Mouse (Mus musculus) embryonic facial prominence, embryonic 11.5 days (tissue): ENCODE results near the gene Taf13. TPM values are rescaled to one million over a fixed set of nuclear protein-coding genes. Genes with fewer than 3 reads are reported as not detected.

Source experiments
- ATAC-seq: fragments of 200-750 bp; cut with Nextera tagmentation; replicated peaks from 2 replicates; pipeline ENCODE4 v1.8.0; 2017; ENCODE audit warnings: low read depth; ENCODE audit not compliant: insufficient number of reproducible peaks, low FRiP score, low TSS enrichment
- DNase-seq: peaks from one replicate; pipeline ENCODE4 v3.0.0-alpha.2; 2015; ENCODE audit warnings: low spot score
- H3K27ac ChIP-seq: fragments of 300-500 bp; sonication (generic); replicated peaks from 2 replicates; pipeline ENCODE4 v1.5.1; 2014; ENCODE audit warnings: mild to moderate bottlenecking, low read depth, low read length, control low read depth
- H3K27me3 ChIP-seq: fragments of 300-500 bp; sonication (generic); 2 replicates; pipeline ENCODE4 v1.6.1; 2014; ENCODE audit warnings: mild to moderate bottlenecking, low read length, moderate library complexity, mixed read lengths; ENCODE audit not compliant: control insufficient read depth, insufficient read depth
- H3K36me3 ChIP-seq: fragments of 300-500 bp; sonication (generic); replicated peaks from 2 replicates; pipeline ENCODE4 v1.6.1; 2014; ENCODE audit warnings: low read depth, mild to moderate bottlenecking, low read length, moderate library complexity, mixed read lengths; ENCODE audit not compliant: control insufficient read depth, insufficient read depth
- H3K4me1 ChIP-seq: fragments of 300-500 bp; sonication (generic); 2 replicates; pipeline ENCODE4 v1.6.1; 2014; ENCODE audit warnings: low read length, mixed read lengths; ENCODE audit not compliant: control insufficient read depth, insufficient read depth
- H3K4me2 ChIP-seq: fragments of 300-500 bp; sonication (generic); 2 replicates; pipeline ENCODE4 v1.6.1; 2014; ENCODE audit warnings: low read depth, mild to moderate bottlenecking, control low read depth, low read length, moderate library complexity
- H3K4me3 ChIP-seq: fragments of 300-500 bp; sonication (generic); 2 replicates; pipeline ENCODE4 v1.5.1; 2014; ENCODE audit warnings: low read depth, low read length, control low read depth
- H3K9ac ChIP-seq: fragments of 300-500 bp; sonication (generic); replicated peaks from 2 replicates; pipeline ENCODE4 v1.6.1; 2014; ENCODE audit warnings: mild to moderate bottlenecking, control low read depth, low read length
- H3K9me3 ChIP-seq: fragments of 300-500 bp; sonication (generic); replicated peaks from 2 replicates; pipeline ENCODE4 v1.6.1; 2016; ENCODE audit warnings: mild to moderate bottlenecking, low read length, inconsistent platforms, mixed read lengths; ENCODE audit not compliant: control insufficient read depth
- WGBS: fragments of 180-500 bp; shearing (Covaris S2); extraction: QIAGEN DNeasy Blood & Tissue Kit; methylation state at CpG from one replicate; pipeline ENCODE4 v1.1.7; 2014; 5-methylcytosine and 5-hydroxymethylcytosine counted together
- polyA plus RNA-seq: library from polyadenylated mRNA; unstranded; fragments of >200 nt; fragmentation: Nextera tagmentation; extraction: Ambion mirVana; gene quantifications from 2 replicates; pipeline ENCODE4 v1.2.1, GENCODE M21; 2014

The Taf13 gene
- polyA plus RNA-seq = 64.1 and 70.3 TPM in 2 replicates

GRCm38 (mm10) chr3:108571443-108572294, at the start of gene Taf13:
Gene Taf13 (plus strand): TSS chr3:108571698.
- H3K9ac ChIP-seq = peak within 1 kb of the TSS; percentile 66
- DNase-seq = peak; percentile 98
- H3K27ac ChIP-seq = no peak within 1 kb of the TSS
- no peaks in the 10 kb centered on the region for H3K9me3 ChIP-seq
- no peaks in the 10 kb centered on the region for H3K27me3 ChIP-seq
- 2% methylated on average over 42 of the region's 42 CpGs for WGBS
- peak; percentile 97 for ATAC-seq
- peak within 1 kb of the TSS; percentile 41 for H3K4me2 ChIP-seq
- H3K4me1 ChIP-seq = no peaks in the 10 kb centered on the region
- H3K36me3 ChIP-seq = no peaks in the 10 kb centered on the region
- H3K4me3 ChIP-seq = peak within 1 kb of the TSS; percentile 54

- no peaks in the 10 kb centered on the region for H3K4me1 ChIP-seq
- ATAC-seq = no peak
- H3K36me3 ChIP-seq = no peaks in the 10 kb centered on the region
- H3K9me3 ChIP-seq = no peaks in the 10 kb centered on the region
- no peak for DNase-seq
- H3K9ac ChIP-seq = no peak overlapping the region
- no peak overlapping the region for H3K27ac ChIP-seq
- no peak overlapping the region for H3K4me2 ChIP-seq
- H3K27me3 ChIP-seq = no peaks in the 10 kb centered on the region
- WGBS = 94% methylated on average over 4 of the region's 4 CpGs
- H3K4me3 ChIP-seq = no peak overlapping the region
Observed at GRCm38 (mm10) chr3:108523415-108523814, 48.1 kb upstream of the Taf13 start.

GRCm38 (mm10) chr3:108528489-108528888, 43.0 kb upstream of the Taf13 start:
- Histone ChIP-seq H3K4me3 (no peak overlapping the region), H3K4me2 (no peak overlapping the region), H3K36me3 (no peaks in the 10 kb centered on the region), H3K27me3 (no peaks in the 10 kb centered on the region), H3K9me3 (no peaks in the 10 kb centered on the region), H3K27ac (no peak overlapping the region), H3K9ac (no peak overlapping the region), H3K4me1 (no peaks in the 10 kb centered on the region)
- ATAC-seq (no peak), DNase-seq (no peak)
- WGBS = 91% methylated on average over 8 of the region's 8 CpGs

GRCm38 (mm10) chr3:108533114-108533885, 38.2 kb upstream of the Taf13 start:
- H3K36me3 ChIP-seq = no peaks in the 10 kb centered on the region
- H3K9ac ChIP-seq = no peak overlapping the region
- no peaks in the 10 kb centered on the region for H3K4me1 ChIP-seq
- ATAC-seq = no peak
- H3K27me3 ChIP-seq = peaks cover 10% of the 10 kb centered on the region
- 80% methylated on average over 9 of the region's 9 CpGs for WGBS
- no peak overlapping the region for H3K27ac ChIP-seq
- DNase-seq = no peak
- no peaks in the 10 kb centered on the region for H3K9me3 ChIP-seq
- no peak overlapping the region for H3K4me2 ChIP-seq
- H3K4me3 ChIP-seq = no peak overlapping the region

- Histone ChIP-seq H3K4me1 (no peaks in the 10 kb centered on the region), H3K36me3 (no peaks in the 10 kb centered on the region), H3K9ac (no peak within 1 kb of the TSS), H3K9me3 (no peaks in the 10 kb centered on the region), H3K4me3 (no peak within 1 kb of the TSS), H3K27ac (no peak within 1 kb of the TSS), H3K27me3 (peaks cover 10% of the 10 kb centered on the region), H3K4me2 (no peak within 1 kb of the TSS)
- 87% methylated on average over 6 of the region's 6 CpGs for WGBS
- ATAC-seq (no peak), DNase-seq (no peak)
Observed at GRCm38 (mm10) chr3:108533951-108534350, 37.5 kb upstream of the Taf13 start, which contains the start of gene 1700013F07Rik. Gene 1700013F07Rik (plus strand): TSS chr3:108534150.

GRCm38 (mm10) chr3:108535896-108536516, 35.5 kb upstream of the Taf13 start:
- Histone ChIP-seq H3K4me2 (peak overlapping the region; percentile 89), H3K4me3 (peak overlapping the region; percentile 39), H3K9me3 (no peaks in the 10 kb centered on the region), H3K27me3 (peaks cover 10% of the 10 kb centered on the region), H3K4me1 (no peaks in the 10 kb centered on the region), H3K27ac (no peak overlapping the region), H3K9ac (no peak overlapping the region), H3K36me3 (no peaks in the 10 kb centered on the region)
- WGBS = 5% methylated on average over 15 of the region's 15 CpGs
- no peak for DNase-seq
- ATAC-seq = no peak; the same call in 1 of the 2 replicates

- Histone ChIP-seq H3K9me3 (no peaks in the 10 kb centered on the region), H3K4me2 (peak within 1 kb of the TSS; percentile 89), H3K4me3 (peak within 1 kb of the TSS; percentile 39), H3K27me3 (peaks cover 10% of the 10 kb centered on the region), H3K27ac (no peak within 1 kb of the TSS), H3K36me3 (no peaks in the 10 kb centered on the region), H3K9ac (peak within 1 kb of the TSS; percentile 44), H3K4me1 (no peaks in the 10 kb centered on the region)
- DNase-seq = peak; percentile 57
- ATAC-seq = peak; percentile 84
- WGBS = 1% methylated on average over 35 of the region's 35 CpGs
Observed at GRCm38 (mm10) chr3:108536517-108537260, 34.8 kb upstream of the Taf13 start, which contains the start of gene 5330417C22Rik. Gene 5330417C22Rik (minus strand): TSS chr3:108536536.
